Mouse (Mus musculus) adrenal gland, postnatal 10 days (tissue): ENCODE measurements around the gene Slc8a3. TPM values are rescaled to one million over a fixed set of nuclear protein-coding genes. Genes with fewer than 3 reads are reported as not detected.

Experiments used
- microRNA-seq: library from miRNA; unstranded; fragments of <30 nt; microRNA quantifications from one replicate; pipeline ENCODE4 v1.2.0, GENCODE M21; 2021
- total RNA-seq, 2 experiments: library from RNA; stranded (reverse); gene quantifications; 2 replicates each; pipeline ENCODE4 v1.2.3; 2021

Gene Slc8a3
- total RNA-seq, 2 experiments from 2014 or later: 1.9 to 2.3 TPM

Small RNA genes lying within 50 kb of the gene (microRNA-seq; reads per million reads assigned to microRNA genes)
- gene Mir3067: 10.6 reads per million, percentile 18 among the genes with 10 or more reads in this experiment

Other genes with a start within 250 kb of the Slc8a3 start
- gene Gm4787, start 46.3 kb upstream of the Slc8a3 start, total RNA-seq: 1 to 10 TPM in 1 of 2 experiments, under 1 TPM in 1; 0.66 to 2.6 TPM
- 1 to 10 TPM in 1 of 2 experiments, under 1 TPM in 1; 0.96 to 2.5 TPM for gene Adam4, start 88.8 kb upstream of the Slc8a3 start, total RNA-seq
- gene Cox16, start 151.9 kb upstream of the Slc8a3 start, total RNA-seq: 100 to 1,000 TPM; 101 to 111 TPM
- 10 to 100 TPM; 33.6 to 36.8 TPM for gene Gm20498, start 199.7 kb upstream of the Slc8a3 start, total RNA-seq
- 10 to 100 TPM; 32.7 to 33.4 TPM for gene Synj2bp, start 199.7 kb upstream of the Slc8a3 start, total RNA-seq
- gene Adam21, start 235.3 kb upstream of the Slc8a3 start, total RNA-seq: not detected